Mouse (Mus musculus): ENCODE data around the gene Foxred2. TPM values are rescaled to one million over a fixed set of nuclear protein-coding genes. Genes with fewer than 3 reads are reported as not detected.

The Foxred2 gene
- total and polyA plus RNA-seq, 2 experiments from 2014 or later: 10.3 to 31.0 TPM

DNA sequence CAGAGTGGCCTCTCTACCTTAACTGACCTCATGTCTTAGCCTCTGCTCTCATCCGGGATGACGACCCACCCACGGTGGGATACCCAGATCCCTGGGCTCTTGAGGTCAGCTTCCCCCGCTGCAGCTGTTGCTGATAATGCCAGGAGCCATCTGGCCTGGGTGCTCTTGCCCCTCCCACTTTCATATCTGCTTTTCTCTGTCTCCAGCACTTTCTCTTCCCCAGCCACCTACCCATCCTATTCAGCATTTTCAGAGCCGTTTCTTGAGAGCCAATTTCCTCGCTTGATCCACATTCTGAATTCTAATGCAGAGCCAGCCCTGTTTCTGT, 24.9 kb downstream of the Foxred2 start:
- 73% methylated on average over 6 of the region's 6 CpGs for WGBS
- H3K9ac ChIP-seq (replicated peaks; ENCODE audit: low read length, poor library complexity, severe bottlenecking): no peak overlapping the region
- no peak overlapping the region for H3K4me2 ChIP-seq (ENCODE audit: low read depth, low read length, poor library complexity, severe bottlenecking)
- DNase-seq (ENCODE audit: low spot score) (no peak), ATAC-seq (ENCODE audit: low FRiP score) (no peak)
- no peaks in the 10 kb centered on the region for H3K9me3 ChIP-seq (ENCODE audit: low read length)
- TF ChIP-seq CTCF (IDR thresholded peaks at IDR 0.05): no peak
- H3K27me3 ChIP-seq (ENCODE audit: insufficient read depth, low read length): no peaks in the 10 kb centered on the region
- no peak overlapping the region for H3K4me3 ChIP-seq (ENCODE audit: low read depth, low read length)
- no peak overlapping the region for H3K27ac ChIP-seq (ENCODE audit: low read depth, low read length)
- peaks cover 10% of the 10 kb centered on the region for H3K36me3 ChIP-seq (ENCODE audit: insufficient read depth, low read length)
- peaks cover 17% of the 10 kb centered on the region for H3K4me1 ChIP-seq (ENCODE audit: insufficient read depth, low read length)

DNA sequence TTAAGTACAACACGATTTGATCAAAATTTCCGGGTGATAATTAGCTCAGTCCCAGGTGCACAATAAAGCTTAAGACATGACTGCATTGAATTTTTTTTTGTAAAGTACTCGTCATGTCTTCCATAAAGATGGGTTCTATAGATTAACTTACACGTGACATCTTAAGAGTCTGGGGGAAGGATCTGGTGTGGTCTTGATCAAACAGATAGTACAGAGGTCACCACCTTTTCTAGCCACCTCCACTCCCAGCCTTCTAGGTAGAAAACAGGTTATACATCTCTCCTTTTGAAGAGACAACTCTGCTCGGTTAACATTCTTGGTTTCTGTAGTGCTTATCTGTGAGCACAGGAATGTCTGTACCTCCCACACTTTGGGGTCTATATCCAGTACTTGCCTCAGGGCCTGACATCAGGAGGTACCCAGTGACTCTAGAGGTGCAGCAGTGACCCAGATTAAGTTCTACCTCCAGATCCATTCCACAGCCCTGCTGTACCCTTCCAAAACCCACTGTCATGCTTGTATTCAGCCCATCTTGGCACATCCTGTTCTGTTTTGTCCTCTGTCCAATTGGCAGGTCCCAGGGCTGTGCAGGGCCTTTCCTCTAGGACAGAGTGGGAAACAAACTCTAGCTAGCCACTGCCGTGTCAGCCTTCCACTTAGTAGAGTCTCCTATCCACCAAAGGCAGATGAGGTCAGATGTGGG, 25.4 kb downstream of the Foxred2 start:
- H3K27me3 ChIP-seq (ENCODE audit: insufficient read depth, low read length): no peaks in the 10 kb centered on the region
- peaks cover 17% of the 10 kb centered on the region for H3K4me1 ChIP-seq (ENCODE audit: insufficient read depth, low read length)
- peaks cover 12% of the 10 kb centered on the region for H3K36me3 ChIP-seq (ENCODE audit: insufficient read depth, low read length)
- no peak for TF ChIP-seq CTCF (IDR thresholded peaks at IDR 0.05)
- H3K27ac ChIP-seq (ENCODE audit: low read depth, low read length): no peak overlapping the region
- no peaks in the 10 kb centered on the region for H3K9me3 ChIP-seq (ENCODE audit: low read length)
- 90% methylated on average over 6 of the region's 6 CpGs for WGBS
- H3K4me3 ChIP-seq (ENCODE audit: low read depth, low read length): no peak overlapping the region
- no peak overlapping the region for H3K9ac ChIP-seq (replicated peaks; ENCODE audit: low read length, poor library complexity, severe bottlenecking)
- ATAC-seq (ENCODE audit: low FRiP score) (no peak), DNase-seq (ENCODE audit: low spot score) (no peak)
- no peak overlapping the region for H3K4me2 ChIP-seq (ENCODE audit: low read depth, low read length, poor library complexity, severe bottlenecking)

DNA sequence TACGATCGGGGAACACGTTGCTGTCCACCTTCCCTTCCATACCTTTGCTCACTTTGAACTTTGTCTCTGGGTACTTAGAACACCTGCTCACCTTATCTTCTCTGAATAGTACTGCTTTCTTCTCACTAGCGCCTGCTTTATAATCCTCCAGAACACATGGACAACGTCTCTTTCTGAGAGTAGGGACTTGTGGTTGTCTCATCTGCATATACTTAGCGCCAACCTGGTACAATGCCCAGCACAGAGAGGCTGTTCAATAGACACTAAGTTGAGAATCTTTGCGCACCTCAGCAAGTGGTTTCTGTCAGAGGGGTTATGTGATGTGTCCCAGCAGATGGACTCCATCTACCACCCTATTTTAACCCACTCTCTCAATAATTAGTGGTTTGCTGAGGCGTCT, 26.7 kb downstream of the Foxred2 start:
- ATAC-seq (ENCODE audit: low FRiP score) (no peak), DNase-seq (ENCODE audit: low spot score) (no peak)
- peaks cover 17% of the 10 kb centered on the region for H3K4me1 ChIP-seq (ENCODE audit: insufficient read depth, low read length)
- H3K27ac ChIP-seq (ENCODE audit: low read depth, low read length): no peak overlapping the region
- H3K4me2 ChIP-seq (ENCODE audit: low read depth, low read length, poor library complexity, severe bottlenecking): peak overlapping the region; percentile 81
- H3K9ac ChIP-seq (replicated peaks; ENCODE audit: low read length, poor library complexity, severe bottlenecking): no peak overlapping the region
- WGBS: 55% methylated on average over 8 of the region's 8 CpGs
- no peaks in the 10 kb centered on the region for H3K27me3 ChIP-seq (ENCODE audit: insufficient read depth, low read length)
- no peaks in the 10 kb centered on the region for H3K9me3 ChIP-seq (ENCODE audit: low read length)
- H3K36me3 ChIP-seq (ENCODE audit: insufficient read depth, low read length): peaks cover 14% of the 10 kb centered on the region
- TF ChIP-seq CTCF (IDR thresholded peaks at IDR 0.05): no peak
- H3K4me3 ChIP-seq (ENCODE audit: low read depth, low read length): peak overlapping the region; percentile 53

DNA sequence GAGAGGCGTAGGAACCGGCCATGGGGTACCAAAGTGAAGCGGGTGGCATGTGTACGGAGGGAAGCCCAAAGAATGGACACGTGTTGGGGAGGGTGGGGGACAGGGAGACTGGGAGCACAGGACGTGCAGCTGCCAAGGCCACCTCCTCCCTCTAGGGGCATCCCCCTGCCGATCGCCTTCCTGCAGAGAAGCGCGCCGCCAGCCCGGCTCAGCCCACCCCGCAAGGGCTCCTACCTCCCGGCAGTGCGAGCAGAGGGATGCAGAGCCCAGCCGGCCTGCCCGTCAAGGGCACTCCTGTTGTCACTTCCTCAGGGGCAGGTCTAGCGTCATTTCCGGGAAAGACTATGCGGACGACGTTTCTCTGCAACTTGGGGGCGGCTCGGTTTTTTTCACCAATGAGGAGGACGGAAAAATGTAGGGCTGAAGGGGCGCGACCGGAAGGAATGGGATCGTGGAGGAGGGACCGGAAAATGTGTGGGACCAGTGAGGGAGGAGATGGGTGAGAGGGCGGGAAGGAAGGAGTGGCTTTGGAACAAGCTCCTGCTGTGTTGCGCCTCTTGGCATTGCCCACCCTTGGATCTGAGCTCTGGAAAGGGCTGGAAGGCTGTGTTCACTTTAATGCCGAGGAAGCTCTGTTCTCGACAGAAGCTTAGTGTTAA, 27.7 kb downstream of the Foxred2 start, which contains the start of gene Txn2:
Gene Txn2 (minus strand): TSS at position 334 of the 659 bp plus-strand sequence.
- Histone ChIP-seq H3K27ac (ENCODE audit: low read depth, low read length) (peak within 1 kb of the TSS; percentile 96), H3K4me3 (ENCODE audit: low read depth, low read length) (peak within 1 kb of the TSS; percentile 53), H3K4me1 (ENCODE audit: insufficient read depth, low read length) (peaks cover 14% of the 10 kb centered on the region), H3K27me3 (ENCODE audit: insufficient read depth, low read length) (no peaks in the 10 kb centered on the region), H3K4me2 (ENCODE audit: low read depth, low read length, poor library complexity, severe bottlenecking) (peak within 1 kb of the TSS; percentile 81), H3K36me3 (ENCODE audit: insufficient read depth, low read length) (peaks cover 24% of the 10 kb centered on the region), H3K9ac (replicated peaks; ENCODE audit: low read length, poor library complexity, severe bottlenecking) (peak within 1 kb of the TSS; percentile 75), H3K9me3 (ENCODE audit: low read length) (no peaks in the 10 kb centered on the region)
- ATAC-seq (ENCODE audit: low FRiP score) (peak; percentile 94), DNase-seq (ENCODE audit: low spot score) (peak; percentile 99)
- under 1% methylated on average over 34 of the region's 34 CpGs for WGBS
- peak; percentile 53 for TF ChIP-seq CTCF (IDR thresholded peaks at IDR 0.05)

DNA sequence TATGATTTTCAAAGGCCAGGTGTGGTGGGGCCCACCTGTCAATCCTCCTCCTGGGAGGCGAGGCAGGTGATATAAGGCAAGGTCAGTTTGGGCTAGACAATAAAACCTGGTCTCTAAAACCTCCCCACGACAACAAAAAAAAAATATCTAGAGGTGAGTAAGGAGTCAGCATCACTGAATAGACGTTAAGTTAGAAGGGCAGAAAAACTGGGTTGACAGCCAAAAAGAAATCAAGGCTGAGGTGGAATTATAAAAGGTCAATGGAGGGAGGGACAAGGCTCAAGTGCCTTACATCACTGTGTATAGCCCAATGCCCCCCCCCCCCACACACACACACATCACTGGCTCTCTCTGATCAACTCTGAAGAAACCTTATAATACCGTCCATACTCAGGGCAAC, 28.4 kb downstream of the Foxred2 start:
- H3K4me2 ChIP-seq (ENCODE audit: low read depth, low read length, poor library complexity, severe bottlenecking): peak overlapping the region; percentile 81

DNA sequence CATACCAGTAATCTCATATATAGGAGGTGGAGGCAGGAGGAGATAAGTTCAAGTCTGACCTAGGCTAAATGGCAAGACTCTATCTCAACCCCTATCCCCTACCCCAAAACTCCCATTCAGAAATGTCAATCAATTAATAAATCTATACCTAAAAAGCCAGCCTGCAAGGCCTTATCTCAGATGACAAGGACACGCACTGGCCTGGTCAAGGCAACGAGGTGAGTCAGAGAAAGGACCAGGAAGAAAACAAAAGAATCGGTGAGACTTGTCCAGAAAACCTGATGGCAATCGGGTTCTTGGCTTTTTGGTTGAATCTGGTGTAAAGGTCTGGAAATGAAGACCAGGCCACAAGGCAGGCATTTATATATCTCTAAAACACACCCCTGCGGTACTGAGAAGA, 29.6 kb downstream of the Foxred2 start:
- Histone ChIP-seq H3K4me3 (ENCODE audit: low read depth, low read length) (no peak overlapping the region), H3K27ac (ENCODE audit: low read depth, low read length) (no peak overlapping the region), H3K9ac (replicated peaks; ENCODE audit: low read length, poor library complexity, severe bottlenecking) (no peak overlapping the region), H3K9me3 (ENCODE audit: low read length) (no peaks in the 10 kb centered on the region), H3K4me2 (ENCODE audit: low read depth, low read length, poor library complexity, severe bottlenecking) (no peak overlapping the region), H3K4me1 (ENCODE audit: insufficient read depth, low read length) (peaks cover 11% of the 10 kb centered on the region), H3K27me3 (ENCODE audit: insufficient read depth, low read length) (no peaks in the 10 kb centered on the region), H3K36me3 (ENCODE audit: insufficient read depth, low read length) (peaks cover 39% of the 10 kb centered on the region)
- DNase-seq (ENCODE audit: low spot score): no peak
- no peak for TF ChIP-seq CTCF (IDR thresholded peaks at IDR 0.05)
- WGBS: 94% methylated on average over 5 of the region's 5 CpGs
- no peak for ATAC-seq (ENCODE audit: low FRiP score)

More for the DNA sequence above, 28.4 kb downstream of the Foxred2 start:
- 0 out of 2 replicates have a peak, but pooled peaks have one; percentile 1 for ATAC-seq (ENCODE audit: low FRiP score)
- Histone ChIP-seq H3K27me3 (ENCODE audit: insufficient read depth, low read length) (no peaks in the 10 kb centered on the region), H3K36me3 (ENCODE audit: insufficient read depth, low read length) (peaks cover 29% of the 10 kb centered on the region), H3K4me1 (ENCODE audit: insufficient read depth, low read length) (peaks cover 11% of the 10 kb centered on the region), H3K9ac (replicated peaks; ENCODE audit: low read length, poor library complexity, severe bottlenecking) (peak overlapping the region; percentile 75), H3K4me3 (ENCODE audit: low read depth, low read length) (peak overlapping the region; percentile 53), H3K9me3 (ENCODE audit: low read length) (no peaks in the 10 kb centered on the region), H3K27ac (ENCODE audit: low read depth, low read length) (peak overlapping the region; percentile 96)
- no peak for TF ChIP-seq CTCF (IDR thresholded peaks at IDR 0.05)
- DNase-seq (ENCODE audit: low spot score): no peak
- 29% methylated on average over 4 of the region's 4 CpGs for WGBS
